Mouse (Mus musculus) E14TG2a.4 (cell line): ENCODE measurements at regions not wholly inside any gene's neighbourhood (a gene's known extent, or its start where the extent isn't known, plus 50 kb on each side); places are given as distances from the start of the nearest gene placed in this dataset.

Experiments used
- H3K27me3 ChIP-seq: 2 replicates; pipeline ENCODE4 v1.6.1; 2014; ENCODE audit warnings: low read length, control low read depth; ENCODE audit not compliant: insufficient read depth
- H3K36me3 ChIP-seq: 2 replicates; pipeline ENCODE4 v1.6.1; 2014; ENCODE audit warnings: low read length, control low read depth; ENCODE audit not compliant: insufficient read depth
- H3K4me1 ChIP-seq: replicated peaks from 2 replicates; pipeline ENCODE4 v1.6.1; 2014; ENCODE audit warnings: low read depth, low read length, control low read depth
- H3K4me3 ChIP-seq: replicated peaks from 2 replicates; pipeline ENCODE4 v1.5.1; 2014; ENCODE audit warnings: mild to moderate bottlenecking, low read length
- H3K9me3 ChIP-seq: 2 replicates; pipeline ENCODE4 v1.6.1; 2014; ENCODE audit warnings: low read length, control low read depth
- CTCF ChIP-seq: conservative IDR thresholded peaks from 2 replicates; pipeline ENCODE4 v1.5.1; 2014; ENCODE audit warnings: low read length
- NANOG ChIP-seq: IDR thresholded peaks from 2 replicates; pipeline ENCODE4 v1.6.1; 2014; ENCODE audit warnings: borderline replicate concordance, low read length, mixed read lengths
- POU5F1 ChIP-seq: IDR thresholded peaks from 2 replicates; pipeline ENCODE4 v1.6.1; 2014; ENCODE audit warnings: low read length, borderline replicate concordance

DNA sequence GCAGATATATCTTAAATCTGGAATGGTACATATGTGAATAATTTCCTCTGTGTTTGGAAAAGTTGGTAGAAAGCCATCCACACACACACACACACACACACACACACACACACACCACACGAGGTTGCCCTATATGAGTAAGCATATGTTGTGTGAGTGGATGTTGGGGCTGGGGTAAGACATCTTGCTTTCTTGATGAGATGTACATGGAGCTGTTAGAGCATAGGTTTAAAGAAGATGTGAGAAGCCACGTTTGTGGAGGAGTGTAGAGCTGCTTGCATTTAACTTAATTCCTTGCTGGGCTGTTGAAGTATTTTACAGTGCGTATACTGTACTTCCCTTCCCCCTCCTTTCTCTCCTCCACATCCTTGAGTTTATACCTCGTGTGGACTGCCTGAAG, 147.8 kb downstream of the Vrk1 start:
- no peak for TF ChIP-seq CTCF
- TF ChIP-seq POU5F1 = no peak
- TF ChIP-seq NANOG = no peak
- H3K27me3 ChIP-seq = peaks cover 18% of the 10 kb centered on the region
- no peak overlapping the region for H3K4me3 ChIP-seq

DNA sequence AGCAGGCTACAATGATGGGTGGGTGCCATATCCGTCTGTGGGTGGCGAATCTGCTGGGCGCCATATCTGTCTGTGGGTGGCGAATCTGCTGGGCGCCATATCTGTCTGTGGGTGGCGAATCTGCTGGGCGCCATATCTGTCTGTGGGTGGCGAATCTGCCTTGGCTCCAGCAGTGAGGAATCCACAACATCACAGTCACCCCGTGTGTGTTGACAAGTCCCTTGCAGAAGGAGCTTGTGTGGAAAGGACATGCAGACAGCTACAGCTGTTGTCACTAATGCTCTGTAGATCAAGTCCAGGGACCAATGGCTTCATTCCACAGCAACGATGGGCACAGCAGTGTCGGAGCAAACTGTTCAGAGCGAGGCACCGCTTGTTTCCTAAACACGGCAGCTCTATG, 148.6 kb downstream of the Vrk1 start:
- H3K4me1 ChIP-seq = no peaks in the 10 kb centered on the region
- peaks cover 5% of the 10 kb centered on the region; the same call in 1 of the 2 replicates for H3K9me3 ChIP-seq
- no peaks in the 10 kb centered on the region for H3K36me3 ChIP-seq
- H3K27me3 ChIP-seq = peaks cover 19% of the 10 kb centered on the region
- no peak for TF ChIP-seq NANOG
- no peak for TF ChIP-seq CTCF
- TF ChIP-seq POU5F1 = no peak
- H3K4me3 ChIP-seq = no peak overlapping the region

More for the DNA sequence above, 147.8 kb downstream of the Vrk1 start:
- Histone ChIP-seq H3K9me3 (peaks cover 5% of the 10 kb centered on the region; the same call in 1 of the 2 replicates), H3K4me1 (no peaks in the 10 kb centered on the region), H3K36me3 (no peaks in the 10 kb centered on the region)

DNA sequence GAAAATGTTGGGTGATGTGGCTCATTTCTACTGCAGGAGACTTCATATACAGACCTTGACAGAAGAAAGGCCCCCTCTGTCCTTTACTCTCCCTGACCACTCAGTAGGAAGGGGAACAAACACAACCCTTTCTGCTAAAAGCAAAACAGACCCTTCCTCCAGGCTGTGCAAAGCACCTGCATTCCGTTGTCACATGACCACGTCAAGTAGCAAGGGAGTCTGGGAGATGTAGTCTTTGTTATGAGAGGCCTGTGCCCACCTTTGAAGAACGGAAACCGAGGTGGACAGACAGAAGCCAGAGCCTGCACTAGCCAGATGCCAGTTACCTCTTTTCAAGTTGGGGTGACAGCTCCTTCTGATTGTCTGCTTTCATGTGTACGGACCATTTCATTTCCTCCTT, 161.3 kb downstream of the Vrk1 start:
- no peak overlapping the region for H3K4me3 ChIP-seq
- H3K36me3 ChIP-seq = no peaks in the 10 kb centered on the region
- peaks cover 40% of the 10 kb centered on the region for H3K4me1 ChIP-seq
- H3K9me3 ChIP-seq = peaks cover 23% of the 10 kb centered on the region
- peaks cover 4% of the 10 kb centered on the region; the same call in 1 of the 2 replicates for H3K27me3 ChIP-seq
- no peak for TF ChIP-seq POU5F1

DNA sequence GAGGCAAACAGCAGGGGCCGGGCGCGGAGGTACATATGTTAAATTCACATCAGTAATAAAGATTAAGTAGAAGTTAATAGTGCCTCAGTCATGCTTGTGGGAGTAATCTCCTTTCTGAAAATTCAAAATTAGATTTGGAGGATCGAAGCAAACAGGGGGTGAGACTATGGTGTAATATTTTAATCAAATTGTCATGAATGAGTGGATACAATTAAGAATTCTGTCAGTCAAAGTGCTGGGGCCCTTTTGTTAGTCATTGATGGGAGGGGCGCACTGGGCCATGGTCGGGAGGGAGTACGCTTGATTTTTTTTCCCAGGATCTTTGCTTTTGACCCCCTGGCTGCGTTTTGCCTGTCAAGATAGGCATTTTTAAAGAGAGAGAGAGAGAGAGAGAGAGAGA, 163.2 kb downstream of the Vrk1 start:
- H3K36me3 ChIP-seq = no peaks in the 10 kb centered on the region
- peaks cover 59% of the 10 kb centered on the region for H3K4me1 ChIP-seq
- peaks cover 4% of the 10 kb centered on the region; the same call in 1 of the 2 replicates for H3K27me3 ChIP-seq
- no peak for TF ChIP-seq POU5F1
- H3K9me3 ChIP-seq = peaks cover 23% of the 10 kb centered on the region
- no peak overlapping the region for H3K4me3 ChIP-seq

DNA sequence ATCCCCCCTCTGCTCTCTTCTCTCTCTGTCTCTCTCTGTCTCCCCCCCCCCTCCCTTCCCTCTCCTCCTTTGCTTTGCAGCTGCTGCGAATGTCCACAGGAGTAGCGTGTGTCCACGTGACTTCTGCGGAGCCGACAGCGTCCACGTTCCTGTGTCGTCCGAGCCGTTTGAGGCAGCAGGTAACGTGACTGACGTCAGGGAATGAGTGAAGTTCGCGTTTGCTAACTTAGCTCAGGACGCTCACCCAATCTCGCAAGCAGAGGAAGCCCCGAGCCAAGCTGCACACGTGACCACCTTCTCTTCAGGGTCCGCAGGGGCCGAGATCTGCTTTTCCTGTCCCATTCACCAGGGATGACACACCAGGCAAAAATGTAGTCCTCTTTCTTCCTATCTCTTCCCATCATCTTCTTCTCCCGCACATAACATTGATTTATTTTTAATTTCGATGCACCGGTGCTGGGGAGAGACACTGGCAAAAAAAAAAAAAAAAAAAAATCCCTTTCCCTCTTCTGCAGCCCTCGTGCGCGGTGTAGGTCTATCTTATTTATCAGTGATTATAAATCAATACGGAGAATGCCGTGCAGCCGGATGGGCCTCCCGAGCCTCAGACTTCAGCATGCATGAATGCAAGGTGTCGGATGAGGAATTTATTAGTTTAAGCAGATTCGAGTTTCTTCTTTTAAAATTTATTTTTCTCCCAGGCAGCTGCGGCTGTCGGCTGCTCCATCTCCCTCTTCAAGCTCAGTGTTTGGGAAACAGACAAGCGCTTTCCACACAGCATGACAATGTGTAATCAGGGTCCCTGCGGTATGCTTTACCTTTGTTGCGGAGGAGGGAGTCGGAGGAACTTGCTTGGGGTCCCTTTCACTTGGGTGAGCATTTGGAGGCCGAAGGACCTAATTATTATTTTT, 164.3 kb downstream of the Vrk1 start:
- Histone ChIP-seq H3K4me3 (peak overlapping the region; percentile 59), H3K36me3 (no peaks in the 10 kb centered on the region), H3K9me3 (peaks cover 20% of the 10 kb centered on the region), H3K4me1 (peaks cover 71% of the 10 kb centered on the region), H3K27me3 (peaks cover 4% of the 10 kb centered on the region; the same call in 1 of the 2 replicates)
- TF ChIP-seq NANOG (no peak), POU5F1 (no peak)

DNA sequence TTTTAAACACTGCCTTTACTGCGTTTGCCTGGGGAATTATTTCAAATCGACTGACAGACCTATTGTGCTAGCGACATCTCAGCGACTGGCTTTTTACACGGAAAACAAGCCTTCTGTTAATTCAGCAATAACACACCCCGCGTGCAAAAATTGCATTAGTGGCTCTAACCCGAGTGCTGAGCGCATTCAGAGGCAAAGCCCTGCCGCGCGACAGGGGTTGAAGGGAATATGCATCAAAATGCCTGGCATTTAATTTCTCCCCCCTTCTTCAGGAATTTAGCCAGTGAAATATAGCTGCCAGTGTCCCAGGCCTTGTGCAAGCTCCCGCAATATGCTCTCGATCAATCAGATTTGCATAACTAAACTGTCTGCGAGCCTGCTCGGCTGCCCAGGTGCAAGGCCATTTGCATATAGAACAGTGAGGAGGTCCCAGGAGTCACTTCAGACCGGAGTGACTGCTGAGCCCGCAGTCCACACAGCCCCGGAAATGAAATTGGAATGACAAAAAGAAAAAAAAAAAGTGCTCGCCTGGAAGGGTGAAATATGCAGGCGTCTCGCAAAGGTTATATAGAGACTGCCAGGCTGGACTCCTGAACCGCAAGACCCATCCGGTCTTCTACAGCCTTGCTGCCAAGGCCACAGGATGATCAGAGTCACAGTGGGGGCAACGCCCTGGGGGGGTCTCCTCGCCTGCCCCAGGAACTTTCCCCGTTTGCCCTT, 165.1 kb downstream of the Vrk1 start:
- H3K4me1 ChIP-seq = peaks cover 77% of the 10 kb centered on the region
- H3K27me3 ChIP-seq = peaks cover 4% of the 10 kb centered on the region; the same call in 1 of the 2 replicates
- no peak for TF ChIP-seq NANOG
- no peak; the same call in 1 of the 2 replicates for TF ChIP-seq POU5F1
- TF ChIP-seq CTCF = no peak
- peak overlapping the region; percentile 59 for H3K4me3 ChIP-seq
- H3K36me3 ChIP-seq = no peaks in the 10 kb centered on the region
- H3K9me3 ChIP-seq = peaks cover 12% of the 10 kb centered on the region

DNA sequence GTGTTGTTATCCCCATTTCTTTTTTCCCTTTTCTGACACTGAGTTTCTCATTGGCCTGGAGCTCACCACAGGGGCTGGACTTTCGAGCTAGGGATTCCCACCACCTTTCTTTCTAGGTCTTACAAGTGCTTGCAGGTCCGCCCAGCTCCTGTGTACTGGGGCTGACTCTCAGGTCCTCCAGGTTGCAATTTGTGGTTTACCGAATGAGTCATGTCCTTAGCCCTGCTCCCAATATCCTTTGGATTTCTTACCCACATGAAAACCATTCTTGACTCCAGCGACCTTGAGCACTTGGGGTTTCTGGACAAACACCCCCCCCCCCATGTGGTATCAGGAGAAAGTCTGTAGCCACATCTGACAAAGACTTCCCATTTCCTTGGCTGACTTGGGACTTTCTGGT, 167.3 kb downstream of the Vrk1 start:
- Histone ChIP-seq H3K36me3 (no peaks in the 10 kb centered on the region), H3K4me1 (peaks cover 84% of the 10 kb centered on the region), H3K27me3 (peaks cover 5% of the 10 kb centered on the region; the same call in 1 of the 2 replicates), H3K4me3 (no peak overlapping the region), H3K9me3 (no peaks in the 10 kb centered on the region)
- TF ChIP-seq CTCF (no peak), POU5F1 (no peak), NANOG (no peak)

DNA sequence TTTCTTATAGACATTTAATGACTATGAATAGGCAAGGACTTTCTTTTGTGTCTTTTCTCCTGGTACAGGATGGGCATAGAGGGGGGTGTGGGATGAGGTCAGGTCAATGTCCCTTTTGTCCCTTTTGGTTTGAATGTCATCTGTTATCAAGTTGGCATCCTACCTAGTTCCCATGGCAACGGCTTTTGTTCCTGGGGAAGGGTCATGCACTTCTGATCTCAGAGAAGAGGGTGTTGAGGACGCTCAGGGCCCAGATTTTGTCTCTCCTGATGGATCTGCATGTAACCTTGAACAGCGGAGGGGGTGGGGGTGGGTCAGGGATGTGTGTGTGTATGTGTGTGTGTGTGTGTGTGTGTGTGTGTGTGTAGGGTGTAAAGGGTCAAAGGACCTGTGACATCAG, 167.8 kb downstream of the Vrk1 start:
- peaks cover 2% of the 10 kb centered on the region; the same call in 1 of the 2 replicates for H3K27me3 ChIP-seq
- H3K36me3 ChIP-seq = no peaks in the 10 kb centered on the region
- TF ChIP-seq NANOG = 0 out of 2 replicates have a peak, but pooled peaks have one; percentile 16
- TF ChIP-seq CTCF = no peak
- no peaks in the 10 kb centered on the region for H3K9me3 ChIP-seq
- no peak overlapping the region for H3K4me3 ChIP-seq
- H3K4me1 ChIP-seq = peaks cover 83% of the 10 kb centered on the region
